Mouse (Mus musculus): Measurements from ENCODE around the gene Adipor1. TPM values are rescaled to one million over a fixed set of nuclear protein-coding genes. Genes with fewer than 3 reads are reported as not detected.

Gene Adipor1
- 163 and 174 TPM in 2 replicates for polyA plus RNA-seq (2015; fragmentation: Nextera tagmentation; extraction: Ambion mirVana)

- WGBS (ENCODE audit: insufficient replicate concordance): under 1% methylated on average over 67 of the region's 77 CpGs
- Histone ChIP-seq H3K4me2 (ENCODE audit: low read depth, low read length) (peak within 1 kb of the TSS; percentile 77), H3K9ac (ENCODE audit: low read depth, low read length) (peak within 1 kb of the TSS; percentile 96), H3K36me3 (ENCODE audit: control insufficient read depth, insufficient read depth) (peaks cover 9% of the 10 kb centered on the region; the same call in 1 of the 2 replicates), H3K4me1 (ENCODE audit: control insufficient read depth, low read depth, low read length) (peaks cover 48% of the 10 kb centered on the region), H3K27ac (ENCODE audit: low read length) (peak within 1 kb of the TSS; percentile 99), H3K9me3 (replicated peaks; ENCODE audit: control insufficient read depth, low read length) (no peaks in the 10 kb centered on the region), H3K27me3 (ENCODE audit: control insufficient read depth, insufficient read depth, low read depth, low read length) (no peaks in the 10 kb centered on the region), H3K4me3 (ENCODE audit: low read depth, low read length) (peak within 1 kb of the TSS; percentile 88)
- ATAC-seq (ENCODE audit: low read depth): peak; percentile 97
These were observed at the start of gene Adipor1 for GRCm38 (mm10) chr1:134415168-134415831. Gene Adipor1, plus strand, starts transcription at chr1:134415378.

DNA sequence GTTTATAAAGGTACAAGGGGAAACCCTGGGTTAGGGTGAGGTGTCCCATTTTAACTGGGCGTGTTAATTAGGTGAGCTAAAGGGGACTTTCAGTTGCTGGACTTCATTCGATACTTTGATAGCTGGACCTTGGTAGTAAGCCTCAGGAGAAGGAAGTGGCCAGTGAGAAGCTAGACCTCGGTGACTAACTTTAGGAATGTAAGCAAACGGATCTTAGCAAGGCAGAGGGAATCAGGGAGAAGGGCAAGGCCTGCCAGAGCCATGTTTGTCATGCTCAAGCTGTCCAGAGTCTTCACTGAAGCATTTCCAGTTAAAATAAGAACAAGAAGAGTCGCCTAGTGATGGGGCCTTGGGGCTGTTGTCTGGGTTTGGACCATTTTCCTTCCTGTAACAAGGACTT is 49.7 kb upstream of the Adipor1 start:
- Histone ChIP-seq H3K9ac (ENCODE audit: low read depth, low read length) (no peak overlapping the region), H3K4me3 (ENCODE audit: low read depth, low read length) (no peak overlapping the region), H3K4me1 (ENCODE audit: control insufficient read depth, low read depth, low read length) (peaks cover 7% of the 10 kb centered on the region), H3K9me3 (replicated peaks; ENCODE audit: control insufficient read depth, low read length) (peaks cover 3% of the 10 kb centered on the region), H3K27me3 (ENCODE audit: control insufficient read depth, insufficient read depth, low read depth, low read length) (no peaks in the 10 kb centered on the region), H3K4me2 (ENCODE audit: low read depth, low read length) (no peak overlapping the region), H3K27ac (ENCODE audit: low read length) (no peak overlapping the region), H3K36me3 (ENCODE audit: control insufficient read depth, insufficient read depth) (no peaks in the 10 kb centered on the region)
- 54% methylated on average over 5 of the region's 5 CpGs for WGBS (ENCODE audit: insufficient replicate concordance)
- no peak for ATAC-seq (ENCODE audit: low read depth)

DNA sequence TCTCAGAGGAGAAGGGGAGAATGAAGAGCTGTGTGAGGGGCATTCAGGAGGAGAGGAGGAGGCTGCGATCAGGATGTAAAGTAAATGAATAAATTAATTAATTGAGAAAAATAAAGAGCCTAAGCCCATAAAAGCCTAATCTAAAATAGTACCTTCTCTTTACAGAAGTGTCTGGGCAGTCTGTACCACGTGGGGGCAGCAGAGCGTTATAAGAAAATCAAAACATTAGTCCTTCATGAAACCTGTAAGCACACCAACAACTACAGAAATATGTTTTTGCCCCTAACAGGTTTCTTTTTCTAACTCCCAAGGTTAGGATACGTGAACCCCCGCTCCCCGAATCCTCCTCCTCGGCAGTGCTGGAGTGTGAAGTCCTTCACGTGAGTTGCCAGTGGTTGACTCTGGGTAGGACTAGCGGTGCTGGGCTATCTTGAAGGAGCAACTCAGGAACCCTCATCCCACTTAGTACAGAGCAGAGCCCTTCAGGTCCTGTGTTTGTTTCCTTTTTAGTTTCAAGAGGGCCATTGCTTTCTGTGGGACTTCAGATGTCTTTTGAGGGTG is 46.3 kb upstream of the Adipor1 start:
- no peak for ATAC-seq (ENCODE audit: low read depth)
- H3K4me2 ChIP-seq (ENCODE audit: low read depth, low read length): no peak overlapping the region

DNA sequence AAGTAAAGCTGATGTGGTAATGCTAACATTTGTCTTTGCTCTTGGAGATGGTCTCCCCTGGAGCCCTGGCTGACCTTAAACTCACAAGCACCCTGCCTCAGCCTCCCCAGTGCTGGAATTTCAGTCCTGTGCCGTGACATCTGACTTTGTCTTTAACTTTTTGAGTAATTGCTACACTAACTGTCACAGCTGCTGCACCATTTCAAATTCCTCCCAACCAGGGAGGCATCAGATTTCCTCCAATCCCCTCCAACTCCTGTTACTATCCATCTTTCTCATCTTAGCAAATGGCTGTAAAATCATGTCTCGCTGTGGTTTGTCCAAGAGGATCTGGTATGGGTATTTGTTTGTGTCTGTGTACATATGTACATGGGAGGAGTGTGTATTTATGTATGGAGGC is 41.1 kb upstream of the Adipor1 start:
- WGBS (ENCODE audit: insufficient replicate concordance): 46% methylated on average over 2 of the region's 2 CpGs
- H3K4me3 ChIP-seq (ENCODE audit: low read depth, low read length): no peak overlapping the region
- H3K27me3 ChIP-seq (ENCODE audit: control insufficient read depth, insufficient read depth, low read depth, low read length): no peaks in the 10 kb centered on the region
- ATAC-seq (ENCODE audit: low read depth): no peak
- no peaks in the 10 kb centered on the region for H3K36me3 ChIP-seq (ENCODE audit: control insufficient read depth, insufficient read depth)
- H3K9me3 ChIP-seq (replicated peaks; ENCODE audit: control insufficient read depth, low read length): peaks cover 5% of the 10 kb centered on the region
- H3K4me1 ChIP-seq (ENCODE audit: control insufficient read depth, low read depth, low read length): no peaks in the 10 kb centered on the region
- no peak overlapping the region for H3K4me2 ChIP-seq (ENCODE audit: low read depth, low read length)
- H3K27ac ChIP-seq (ENCODE audit: low read length): no peak overlapping the region
- H3K9ac ChIP-seq (ENCODE audit: low read depth, low read length): no peak overlapping the region

More for the DNA sequence above, 46.3 kb upstream of the Adipor1 start:
- 45% methylated on average over 9 of the region's 9 CpGs for WGBS (ENCODE audit: insufficient replicate concordance)
- Histone ChIP-seq H3K27me3 (ENCODE audit: control insufficient read depth, insufficient read depth, low read depth, low read length) (no peaks in the 10 kb centered on the region), H3K9me3 (replicated peaks; ENCODE audit: control insufficient read depth, low read length) (peaks cover 5% of the 10 kb centered on the region), H3K9ac (ENCODE audit: low read depth, low read length) (no peak overlapping the region), H3K4me3 (ENCODE audit: low read depth, low read length) (no peak overlapping the region), H3K36me3 (ENCODE audit: control insufficient read depth, insufficient read depth) (no peaks in the 10 kb centered on the region), H3K27ac (ENCODE audit: low read length) (no peak overlapping the region), H3K4me1 (ENCODE audit: control insufficient read depth, low read depth, low read length) (no peaks in the 10 kb centered on the region)

DNA sequence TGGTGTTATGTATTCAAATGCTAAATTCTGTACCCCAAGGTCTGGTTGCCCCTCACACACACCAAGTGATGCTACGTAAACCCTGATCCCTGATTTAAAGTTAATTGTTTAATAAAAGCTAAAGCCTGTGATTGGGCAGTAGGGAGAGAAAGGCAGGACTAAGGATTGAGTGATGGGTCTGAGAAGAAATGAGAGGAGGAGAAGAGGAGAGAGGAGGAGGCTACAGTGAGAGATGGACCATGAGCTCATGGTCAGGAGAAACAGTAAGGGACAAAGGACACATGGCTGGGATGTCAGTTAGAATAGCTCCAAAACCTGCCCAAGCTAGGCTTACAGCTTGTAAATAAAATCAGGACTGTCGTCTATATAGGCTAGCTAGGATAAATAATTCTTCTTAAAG is 34.1 kb upstream of the Adipor1 start:
- no peak for ATAC-seq (ENCODE audit: low read depth)
- WGBS (ENCODE audit: insufficient replicate concordance): 57% methylated on average over 2 of the region's 2 CpGs
- Histone ChIP-seq H3K4me1 (ENCODE audit: control insufficient read depth, low read depth, low read length) (peaks cover 7% of the 10 kb centered on the region; the same call in 1 of the 2 replicates), H3K4me3 (ENCODE audit: low read depth, low read length) (no peak overlapping the region), H3K4me2 (ENCODE audit: low read depth, low read length) (no peak overlapping the region), H3K9me3 (replicated peaks; ENCODE audit: control insufficient read depth, low read length) (no peaks in the 10 kb centered on the region), H3K9ac (ENCODE audit: low read depth, low read length) (no peak overlapping the region), H3K27me3 (ENCODE audit: control insufficient read depth, insufficient read depth, low read depth, low read length) (peaks cover 13% of the 10 kb centered on the region), H3K27ac (ENCODE audit: low read length) (no peak overlapping the region), H3K36me3 (ENCODE audit: control insufficient read depth, insufficient read depth) (no peaks in the 10 kb centered on the region)

DNA sequence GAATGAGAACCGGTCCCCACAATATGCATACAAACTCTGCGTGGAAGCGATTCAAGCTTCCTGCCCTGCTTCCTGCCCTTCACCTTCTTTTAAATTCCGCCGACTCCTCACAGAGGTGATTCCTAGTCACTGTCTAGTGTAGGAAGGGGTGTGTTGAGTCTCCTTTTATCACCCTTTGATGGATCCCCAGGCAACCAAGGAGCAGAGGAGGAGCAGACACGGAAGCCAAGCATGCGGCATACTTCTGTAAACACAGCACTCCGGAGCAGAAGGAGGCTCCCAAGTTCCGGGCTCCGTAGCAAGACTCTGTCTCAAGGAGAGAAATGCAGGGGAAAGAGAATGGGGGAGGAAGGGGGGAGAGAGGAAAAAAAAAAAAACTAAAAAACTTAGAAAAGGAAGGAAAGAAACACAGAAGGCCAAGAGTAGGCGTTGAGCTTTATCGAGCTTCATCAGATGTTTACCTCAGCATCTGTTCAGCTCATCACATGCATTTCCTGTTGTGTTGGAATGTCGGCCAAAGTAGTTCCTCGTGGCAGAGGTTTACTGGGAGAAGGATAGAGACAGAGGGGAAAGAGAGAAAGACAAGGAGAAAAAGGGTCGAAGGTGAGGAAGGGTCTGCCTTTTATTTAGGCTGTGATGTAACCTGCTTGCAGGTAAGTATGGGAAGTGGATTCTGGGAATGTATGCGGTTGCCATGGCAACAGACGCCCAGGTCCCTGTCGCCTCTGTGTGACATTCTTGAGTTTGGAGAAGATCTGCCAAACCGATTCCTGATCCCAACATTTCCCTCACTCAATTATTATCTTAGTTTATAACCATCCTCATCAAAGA is 33.2 kb upstream of the Adipor1 start:
- peaks cover 13% of the 10 kb centered on the region for H3K27me3 ChIP-seq (ENCODE audit: control insufficient read depth, insufficient read depth, low read depth, low read length)
- no peaks in the 10 kb centered on the region for H3K36me3 ChIP-seq (ENCODE audit: control insufficient read depth, insufficient read depth)
- peak overlapping the region; percentile 25; the same call in 1 of the 2 replicates for H3K4me3 ChIP-seq (ENCODE audit: low read depth, low read length)
- H3K4me2 ChIP-seq (ENCODE audit: low read depth, low read length): peak overlapping the region; percentile 30
- no peak for ATAC-seq (ENCODE audit: low read depth)
- 4% methylated on average over 19 of the region's 19 CpGs for WGBS (ENCODE audit: insufficient replicate concordance)
- no peak overlapping the region for H3K27ac ChIP-seq (ENCODE audit: low read length)
- no peak overlapping the region for H3K9ac ChIP-seq (ENCODE audit: low read depth, low read length)
- no peaks in the 10 kb centered on the region for H3K9me3 ChIP-seq (replicated peaks; ENCODE audit: control insufficient read depth, low read length)
- H3K4me1 ChIP-seq (ENCODE audit: control insufficient read depth, low read depth, low read length): peaks cover 7% of the 10 kb centered on the region; the same call in 1 of the 2 replicates

- no peak overlapping the region for H3K4me2 ChIP-seq (ENCODE audit: low read depth, low read length)
- H3K36me3 ChIP-seq (ENCODE audit: control insufficient read depth, insufficient read depth): no peaks in the 10 kb centered on the region
- ATAC-seq (ENCODE audit: low read depth): no peak
- peaks cover 13% of the 10 kb centered on the region for H3K27me3 ChIP-seq (ENCODE audit: control insufficient read depth, insufficient read depth, low read depth, low read length)
- H3K27ac ChIP-seq (ENCODE audit: low read length): no peak overlapping the region
- H3K4me1 ChIP-seq (ENCODE audit: control insufficient read depth, low read depth, low read length): peaks cover 7% of the 10 kb centered on the region; the same call in 1 of the 2 replicates
- WGBS (ENCODE audit: insufficient replicate concordance): 65% methylated on average over 4 of the region's 4 CpGs
- no peak overlapping the region for H3K4me3 ChIP-seq (ENCODE audit: low read depth, low read length)
- no peaks in the 10 kb centered on the region for H3K9me3 ChIP-seq (replicated peaks; ENCODE audit: control insufficient read depth, low read length)
- no peak overlapping the region for H3K9ac ChIP-seq (ENCODE audit: low read depth, low read length)
These were observed 30.6 kb upstream of the Adipor1 start for GRCm38 (mm10) chr1:134384581-134384980.

- H3K27me3 ChIP-seq (ENCODE audit: control insufficient read depth, insufficient read depth, low read depth, low read length): peaks cover 13% of the 10 kb centered on the region
- no peak overlapping the region for H3K4me2 ChIP-seq (ENCODE audit: low read depth, low read length)
- H3K4me3 ChIP-seq (ENCODE audit: low read depth, low read length): no peak overlapping the region
- no peaks in the 10 kb centered on the region for H3K36me3 ChIP-seq (ENCODE audit: control insufficient read depth, insufficient read depth)
- ATAC-seq (ENCODE audit: low read depth): no peak
- no peaks in the 10 kb centered on the region for H3K9me3 ChIP-seq (replicated peaks; ENCODE audit: control insufficient read depth, low read length)
- H3K9ac ChIP-seq (ENCODE audit: low read depth, low read length): no peak overlapping the region
- no peak overlapping the region for H3K27ac ChIP-seq (ENCODE audit: low read length)
- peaks cover 7% of the 10 kb centered on the region; the same call in 1 of the 2 replicates for H3K4me1 ChIP-seq (ENCODE audit: control insufficient read depth, low read depth, low read length)
These were observed 30.0 kb upstream of the Adipor1 start for GRCm38 (mm10) chr1:134385176-134385575.

- Histone ChIP-seq H3K9ac (ENCODE audit: low read depth, low read length) (no peak within 1 kb of the TSS), H3K4me3 (ENCODE audit: low read depth, low read length) (no peak within 1 kb of the TSS), H3K36me3 (ENCODE audit: control insufficient read depth, insufficient read depth) (no peaks in the 10 kb centered on the region), H3K9me3 (replicated peaks; ENCODE audit: control insufficient read depth, low read length) (no peaks in the 10 kb centered on the region), H3K27me3 (ENCODE audit: control insufficient read depth, insufficient read depth, low read depth, low read length) (peaks cover 13% of the 10 kb centered on the region), H3K4me1 (ENCODE audit: control insufficient read depth, low read depth, low read length) (peaks cover 7% of the 10 kb centered on the region; the same call in 1 of the 2 replicates), H3K27ac (ENCODE audit: low read length) (no peak within 1 kb of the TSS), H3K4me2 (ENCODE audit: low read depth, low read length) (no peak within 1 kb of the TSS)
- no peak for ATAC-seq (ENCODE audit: low read depth)
- 79% methylated on average over 1 of the region's 1 CpGs for WGBS (ENCODE audit: insufficient replicate concordance)
These were observed 29.5 kb upstream of the Adipor1 start, which contains the start of gene 4933406M09Rik for GRCm38 (mm10) chr1:134385666-134386065. Gene 4933406M09Rik, plus strand, starts transcription at chr1:134385940.

Measured in liver, embryonic 16.5 days (tissue).